Mouse (Mus musculus) CH12.LX (cell line): Measurements from ENCODE around the gene Dnajb9. TPM values are rescaled to one million over a fixed set of nuclear protein-coding genes. Genes with fewer than 3 reads are reported as not detected.
"Not testable (repeated sequence)": the region's sequence is repeated elsewhere in the genome, so short reads cannot be mapped to it uniquely, and the experiment has no call there.

Experiments
- DNase-seq: peaks from one replicate; pipeline ENCODE4 v3.0.0-alpha.2; 2013; ENCODE audit errors: extremely low read depth
- H3K27ac ChIP-seq: 2 replicates; pipeline ENCODE4 v1.5.1; 2012; ENCODE audit warnings: low read depth, mild to moderate bottlenecking, control low read depth, moderate library complexity; ENCODE audit not compliant: insufficient read depth
- H3K27me3 ChIP-seq: replicated peaks from 2 replicates; pipeline ENCODE3; 2012; ENCODE audit warnings: inconsistent platforms
- H3K36me3 ChIP-seq, 2 experiments: replicated peaks in 1 of 2; 2 replicates each; pipeline versions ENCODE3 to v1.6.1; 2012; ENCODE audit warnings: inconsistent platforms in 1 of 2, low read length in 1 of 2, mild to moderate bottlenecking in 1 of 2, mixed read lengths in 1 of 2, moderate library complexity in 1 of 2; ENCODE audit not compliant: control insufficient read depth in 1 of 2, insufficient read depth in 1 of 2
- H3K4me1 ChIP-seq, 2 experiments: 2 replicates each; pipeline ENCODE4 v1.6.1; 2012; ENCODE audit warnings: inconsistent platforms in 1 of 2, moderate library complexity in 1 of 2; ENCODE audit not compliant: insufficient read depth in 2 of 2, control insufficient read depth in 1 of 2
- H3K4me2 ChIP-seq: 2 replicates; pipeline ENCODE4 v1.6.1; 2012; ENCODE audit warnings: low read depth, mild to moderate bottlenecking, control low read depth; ENCODE audit not compliant: poor library complexity, insufficient read depth, severe bottlenecking
- H3K4me3 ChIP-seq, 3 experiments: fragments of 150-350 bp in 1 of 3; sonication (generic) in 1 of 3; replicated peaks in 1 of 3; 2 replicates each; pipeline versions ENCODE3 to v1.5.1; 2011 to 2012; ENCODE audit warnings: low read depth in 2 of 3, low read length in 2 of 3, mild to moderate bottlenecking in 2 of 3, moderate library complexity in 2 of 3, control low read depth in 1 of 3, improper control_type of control experiment in 1 of 3, inconsistent platforms in 1 of 3, mixed read lengths in 1 of 3; ENCODE audit not compliant: poor library complexity in 1 of 3
- H3K79me2 ChIP-seq: replicated peaks from 2 replicates; pipeline ENCODE4 v1.6.1; 2012; ENCODE audit warnings: mild to moderate bottlenecking, moderate library complexity; ENCODE audit not compliant: control insufficient read depth, poor library complexity, insufficient read depth, severe bottlenecking; ENCODE audit errors: extremely low read depth
- H3K9ac ChIP-seq: 2 replicates; pipeline ENCODE4 v1.6.1; 2012; ENCODE audit warnings: low read depth, mild to moderate bottlenecking, control low read depth, moderate library complexity; ENCODE audit not compliant: insufficient read depth
- H3K9me3 ChIP-seq: replicated peaks from 2 replicates; pipeline ENCODE3; 2012; ENCODE audit warnings: low read length, inconsistent platforms, mixed read lengths
- BHLHE40 ChIP-seq: IDR thresholded peaks from 2 replicates; pipeline ENCODE4 v1.6.1; 2011; ENCODE audit warnings: mild to moderate bottlenecking, low read depth, low read length, improper control_type of control experiment
- CHD2 ChIP-seq: IDR thresholded peaks from 2 replicates; pipeline ENCODE4 v1.6.1; 2011; ENCODE audit warnings: low read length, improper control_type of control experiment
- CTCF ChIP-seq, 2 experiments: IDR thresholded peaks in 1 of 2; conservative IDR thresholded peaks in 1 of 2; 2 replicates each; pipeline ENCODE4 v1.5.1; 2011 to 2012; ENCODE audit warnings: low read depth in 2 of 2, low read length in 2 of 2, improper control_type of control experiment in 1 of 2, inconsistent platforms in 1 of 2, mild to moderate bottlenecking in 1 of 2, moderate library complexity in 1 of 2
- E2F4 ChIP-seq: IDR thresholded peaks from 2 replicates; pipeline ENCODE4 v1.6.1; 2011; ENCODE audit warnings: low read depth, low read length, improper control_type of control experiment; ENCODE audit not compliant: insufficient replicate concordance
- ELF1 ChIP-seq: IDR thresholded peaks from 2 replicates; pipeline ENCODE4 v1.6.1; 2014; ENCODE audit warnings: low read depth, mild to moderate bottlenecking, inconsistent platforms, low read length, improper control_type of control experiment
- ETS1 ChIP-seq: conservative IDR thresholded peaks from 2 replicates; pipeline ENCODE4 v1.6.1; 2012; ENCODE audit warnings: low read depth, mild to moderate bottlenecking, inconsistent platforms, low read length, improper control_type of control experiment, moderate library complexity
- GABPA ChIP-seq: IDR thresholded peaks from 2 replicates; pipeline ENCODE4 v1.6.1; 2012; ENCODE audit warnings: low read depth, low read length, improper control_type of control experiment, inconsistent platforms; ENCODE audit not compliant: insufficient replicate concordance
- JUN ChIP-seq: IDR thresholded peaks from 2 replicates; pipeline ENCODE4 v1.6.1; 2011; ENCODE audit warnings: low read depth, mild to moderate bottlenecking, low read length, improper control_type of control experiment, moderate library complexity; ENCODE audit not compliant: insufficient read depth
- KAT2A ChIP-seq: IDR thresholded peaks from 2 replicates; pipeline ENCODE4 v1.6.1; 2012; ENCODE audit warnings: low read length, improper control_type of control experiment, inconsistent platforms; ENCODE audit not compliant: insufficient replicate concordance
- MAFK ChIP-seq: IDR thresholded peaks from 2 replicates; pipeline ENCODE4 v1.6.1; 2011; ENCODE audit warnings: low read length, improper control_type of control experiment; ENCODE audit not compliant: insufficient replicate concordance
- MAZ ChIP-seq: IDR thresholded peaks from 2 replicates; pipeline ENCODE4 v1.6.1; 2012; ENCODE audit warnings: low read depth, mild to moderate bottlenecking, inconsistent platforms, low read length, improper control_type of control experiment, moderate library complexity
- MEF2A ChIP-seq: IDR thresholded peaks from 2 replicates; pipeline ENCODE4 v1.6.1; 2014; ENCODE audit warnings: low read depth, mild to moderate bottlenecking, inconsistent platforms, low read length, improper control_type of control experiment, borderline replicate concordance
- MXI1 ChIP-seq: IDR thresholded peaks from 2 replicates; pipeline ENCODE4 v1.6.1; 2011; ENCODE audit warnings: mild to moderate bottlenecking, low read depth, low read length, improper control_type of control experiment
- MYC ChIP-seq: IDR thresholded peaks from 2 replicates; pipeline ENCODE4 v1.6.1; 2011; ENCODE audit warnings: low read depth, mild to moderate bottlenecking, improper control_type of control experiment, low read length
- NELFE ChIP-seq: IDR thresholded peaks from 2 replicates; pipeline ENCODE4 v1.6.1; 2011; ENCODE audit warnings: low read depth, low read length, improper control_type of control experiment
- POLR2A ChIP-seq: IDR thresholded peaks from 2 replicates; pipeline ENCODE4 v1.6.1; 2011; ENCODE audit warnings: low read depth, mild to moderate bottlenecking, improper control_type of control experiment, low read length
- POLR2AphosphoS2 ChIP-seq: IDR thresholded peaks from 2 replicates; pipeline ENCODE4 v1.6.1; 2011; ENCODE audit warnings: low read depth, low read length, improper control_type of control experiment
- RAD21 ChIP-seq: IDR thresholded peaks from 2 replicates; pipeline ENCODE4 v1.6.1; 2011; ENCODE audit warnings: low read depth, mild to moderate bottlenecking, low read length, improper control_type of control experiment, moderate library complexity
- RCOR1 ChIP-seq: conservative IDR thresholded peaks from 2 replicates; pipeline ENCODE4 v1.6.1; 2012; ENCODE audit warnings: low read depth, mild to moderate bottlenecking, inconsistent platforms, low read length, improper control_type of control experiment
- SIN3A ChIP-seq: IDR thresholded peaks from 2 replicates; pipeline ENCODE4 v1.6.1; 2012; ENCODE audit warnings: low read length, improper control_type of control experiment, inconsistent platforms
- SMC3 ChIP-seq: IDR thresholded peaks from 2 replicates; pipeline ENCODE4 v1.6.1; 2011; ENCODE audit warnings: low read depth, low read length, improper control_type of control experiment
- UBTF ChIP-seq: IDR thresholded peaks from 2 replicates; pipeline ENCODE4 v1.6.1; 2012; ENCODE audit warnings: low read depth, mild to moderate bottlenecking, inconsistent platforms, low read length, improper control_type of control experiment, moderate library complexity
- USF1 ChIP-seq: IDR thresholded peaks from 2 replicates; pipeline ENCODE4 v1.6.1; 2014; ENCODE audit warnings: low read depth, mild to moderate bottlenecking, inconsistent platforms, low read length, improper control_type of control experiment
- ZC3H11A ChIP-seq: IDR thresholded peaks from 2 replicates; pipeline ENCODE4 v1.6.1; 2012; ENCODE audit warnings: low read depth, mild to moderate bottlenecking, inconsistent platforms, low read length, improper control_type of control experiment
- ZKSCAN1 ChIP-seq: IDR thresholded peaks from 2 replicates; pipeline ENCODE4 v1.6.1; 2012; ENCODE audit warnings: low read depth, inconsistent platforms, low read length, improper control_type of control experiment, borderline replicate concordance
- ZNF384 ChIP-seq: IDR thresholded peaks from 2 replicates; pipeline ENCODE4 v1.6.1; 2012; ENCODE audit warnings: low read depth, low read length, improper control_type of control experiment, inconsistent platforms
- dilution Hi-C: fragments of 300-500 bp; cut with MboI; formaldehyde crosslinking; loops from 2 replicates; pipeline ENCODE4 v1.14.3; 2020; ENCODE audit warnings: low sequenced_read_pairs; ENCODE audit not compliant: extremely low pct_unique_long_range_greater_than_20kb, extremely low pct_ligation_motif_present
- in situ Hi-C: fragments of 300-500 bp; cut with MboI; formaldehyde crosslinking; loops from 3 replicates; pipeline ENCODE4 v1.14.3; 2019; ENCODE audit warnings: low sequenced_read_pairs, low pct_ligation_motif_present, low pct_unique_long_range_greater_than_20kb, mixed read lengths
- polyA plus RNA-seq: library from polyadenylated mRNA; unstranded; fragments of >175 nt; gene quantifications from 2 replicates; pipeline ENCODE4 v1.2.1, GENCODE M21; 2012; ENCODE audit warnings: low read depth; ENCODE audit not compliant: insufficient read length
- total RNA-seq, 2 experiments: library from RNA; depleted of rRNA; stranded (reverse); fragments of 300-350 nt in 1 of 2; fragments of >200 nt in 1 of 2; gene quantifications; 2 replicates each; pipeline ENCODE4 v1.2.3; 2012 to 2014

Gene Dnajb9
- total and polyA plus RNA-seq, 3 experiments, result 3.6 to 21.4 (median 15.0) TPM

DNA sequence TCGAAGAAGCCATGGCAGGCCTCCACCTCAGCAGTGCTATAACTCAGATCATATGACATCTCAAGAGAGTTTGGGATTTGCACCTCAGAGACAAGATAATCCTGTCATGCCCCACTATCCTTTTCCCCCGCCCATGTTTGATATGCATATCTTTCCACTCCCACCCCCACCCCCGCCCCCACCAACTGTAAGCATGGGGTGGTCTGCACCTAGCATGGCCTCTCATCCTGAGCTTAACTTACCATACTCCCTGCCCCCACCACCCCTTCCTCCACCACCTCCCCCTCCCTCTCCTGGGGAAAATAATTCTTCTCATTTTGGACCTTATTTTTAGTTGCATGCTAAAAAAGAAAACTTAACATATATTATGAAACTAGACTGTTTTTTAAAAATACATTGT is 12.9 kb upstream of the Dnajb9 start:
- H3K9ac ChIP-seq, result no peak overlapping the region
- no peak overlapping the region for H3K4me3 ChIP-seq
- in situ Hi-C loops (no loop called here), dilution Hi-C loops (no loop called here)
- H3K27ac ChIP-seq, result no peak overlapping the region
- no peaks in the 10 kb centered on the region for H3K36me3 ChIP-seq
- DNase-seq, result no peak
- peaks cover 0 to 11% of the 10 kb centered on the region in 2 experiments; a peak in 2 of 4 replicates for H3K4me1 ChIP-seq
- H3K27me3 ChIP-seq, result no peaks in the 10 kb centered on the region
- no peaks in the 10 kb centered on the region for H3K79me2 ChIP-seq
- no peak for TF ChIP-seq MXI1
- no peak for TF ChIP-seq ZC3H11A
- TF ChIP-seq POLR2AphosphoS2, result no peak
- TF ChIP-seq NELFE, result no peak
- no peak for TF ChIP-seq SIN3A
- TF ChIP-seq UBTF, result no peak
- no peak for TF ChIP-seq ZKSCAN1
- TF ChIP-seq POLR2A, result no peak
- TF ChIP-seq MEF2A, result no peak
- no peak for TF ChIP-seq BHLHE40
- no peak for TF ChIP-seq E2F4
- no peak for TF ChIP-seq ELF1
- TF ChIP-seq RCOR1, result no peak
- TF ChIP-seq MAFK, result no peak
- TF ChIP-seq GABPA, result no peak
- TF ChIP-seq ZNF384, result no peak
- TF ChIP-seq MYC, result no peak
- no peak for TF ChIP-seq SMC3
- no peak for TF ChIP-seq CTCF (conservative IDR thresholded peaks at IDR 0.05 in 1 of 2, IDR thresholded peaks at IDR 0.05 in 1 of 2; ENCODE audit: low read depth in 2 of 2, low read length in 2 of 2)
- TF ChIP-seq RAD21, result no peak
- peaks cover 4% of the 10 kb centered on the region for H3K9me3 ChIP-seq
- H3K4me2 ChIP-seq, result no peak overlapping the region

DNA sequence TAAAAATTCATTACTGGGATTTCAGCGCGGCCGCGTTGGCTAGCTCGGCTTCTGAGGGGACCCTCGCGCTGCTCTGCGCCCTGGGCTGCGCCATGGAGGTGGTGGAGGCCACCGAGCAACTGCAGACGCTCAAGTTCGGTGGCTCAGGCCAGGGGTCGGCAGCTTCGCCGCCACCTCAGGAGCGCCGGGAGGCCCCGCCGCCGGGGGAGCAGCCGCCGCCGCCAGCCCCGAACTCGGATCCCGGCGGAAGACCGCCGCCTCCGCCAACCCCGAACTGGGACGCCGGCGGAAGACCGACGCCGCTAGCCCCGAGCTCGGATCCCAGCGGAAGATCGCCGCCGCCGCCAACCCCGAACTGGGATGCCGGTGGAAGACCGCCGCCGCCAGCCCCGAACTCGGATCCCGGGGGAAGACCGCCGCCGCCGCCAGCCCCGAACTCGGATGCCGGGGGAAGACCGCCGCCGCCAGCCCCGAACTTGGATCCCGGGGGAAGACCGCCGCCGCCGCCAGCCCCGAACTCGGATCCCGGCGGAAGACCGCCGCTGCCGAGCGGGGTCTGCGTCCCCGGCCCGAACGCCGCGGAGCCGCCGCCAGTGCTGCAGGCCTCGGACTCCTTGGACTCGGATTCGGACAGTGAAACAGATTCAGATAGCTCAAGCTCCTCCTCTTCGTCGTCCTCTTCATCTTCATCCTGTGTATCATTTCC is 11.7 kb upstream of the Dnajb9 start:
- in situ Hi-C loops, result no loop called here
- DNase-seq, result no peak

GRCm38 (mm10) chr12:44221070-44221469 is 10.9 kb upstream of the Dnajb9 start, which contains the start of gene Pnpla8:
Gene Pnpla8 (plus strand): TSS chr12:44221370.
- H3K4me3 ChIP-seq, H3K4me2 ChIP-seq, H3K79me2 ChIP-seq, dilution Hi-C loops, in situ Hi-C loops, H3K36me3 ChIP-seq, H3K9ac ChIP-seq, H3K27ac ChIP-seq, DNase-seq, H3K27me3 ChIP-seq, H3K9me3 ChIP-seq: not testable (repeated sequence)
- H3K4me1 ChIP-seq, result peaks cover 0 to 11% of the 10 kb centered on the region in 2 experiments; a peak in 2 of 4 replicates

More for the DNA sequence above, 11.7 kb upstream of the Dnajb9 start:
- dilution Hi-C loops, result no loop called here
- Histone ChIP-seq H3K36me3 (no peaks in the 10 kb centered on the region), H3K9me3 (peaks cover 4% of the 10 kb centered on the region), H3K4me3 (no peak overlapping the region), H3K27ac (no peak overlapping the region)
- TF ChIP-seq JUN (no peak), SMC3 (no peak), BHLHE40 (no peak), CHD2 (no peak), KAT2A (no peak), POLR2AphosphoS2 (no peak), ZNF384 (no peak), ZKSCAN1 (no peak), NELFE (no peak), USF1 (no peak), ETS1 (no peak), MEF2A (no peak), MAZ (no peak), MXI1 (no peak)
- TF ChIP-seq, all 38 proteins: peak for 0
- Histone ChIP-seq H3K4me2 (no peak overlapping the region), H3K4me1 (peaks cover 0 to 11% of the 10 kb centered on the region in 2 experiments; a peak in 2 of 4 replicates), H3K9ac (no peak overlapping the region), H3K79me2 (no peaks in the 10 kb centered on the region), H3K27me3 (no peaks in the 10 kb centered on the region)
